Mouse (Mus musculus): ENCODE measurements at regions not wholly inside any gene's neighbourhood (a gene's known extent, or its start where the extent isn't known, plus 50 kb on each side); places are given as distances from the start of the nearest gene placed in this dataset.

- TF ChIP-seq POLR2A (IDR thresholded peaks at IDR 0.05; ENCODE audit: borderline replicate concordance, extremely low read depth, insufficient read depth, insufficient read length) = no peak
- DNase-seq (ENCODE audit: low spot score) (peak; percentile 52), ATAC-seq (ENCODE audit: low FRiP score, low read depth) (peak; percentile 63)
- H3K4me2 ChIP-seq (replicated peaks; ENCODE audit: low read depth, low read length, severe bottlenecking) = no peak overlapping the region
- no peaks in the 10 kb centered on the region for H3K27me3 ChIP-seq (ENCODE audit: control insufficient read depth, insufficient read depth, low read length)
- H3K9ac ChIP-seq (ENCODE audit: low read depth, low read length, severe bottlenecking) = no peak overlapping the region
- no peak overlapping the region for H3K4me3 ChIP-seq (replicated peaks; ENCODE audit: low read length)
- no peaks in the 10 kb centered on the region for H3K9me3 ChIP-seq (ENCODE audit: control insufficient read depth, low read length)
- no peaks in the 10 kb centered on the region for H3K36me3 ChIP-seq (ENCODE audit: control insufficient read depth, insufficient read depth, low read length)
- H3K27ac ChIP-seq (replicated peaks; ENCODE audit: low read depth, low read length) = no peak overlapping the region
- 47% methylated on average over 6 of the region's 6 CpGs for WGBS
- no peaks in the 10 kb centered on the region for H3K4me1 ChIP-seq (ENCODE audit: control insufficient read depth, insufficient read depth, low read length)
These were observed 242.3 kb upstream of the Api5 start for GRCm38 (mm10) chr2:94680096-94680765.

GRCm38 (mm10) chr2:94665850-94666249 lies 227.9 kb upstream of the Api5 start:
- Histone ChIP-seq H3K9ac (ENCODE audit: low read depth, low read length, severe bottlenecking) (no peak overlapping the region), H3K36me3 (ENCODE audit: control insufficient read depth, insufficient read depth, low read length) (no peaks in the 10 kb centered on the region), H3K4me2 (replicated peaks; ENCODE audit: low read depth, low read length, severe bottlenecking) (no peak overlapping the region), H3K9me3 (ENCODE audit: control insufficient read depth, low read length) (no peaks in the 10 kb centered on the region), H3K27me3 (ENCODE audit: control insufficient read depth, insufficient read depth, low read length) (no peaks in the 10 kb centered on the region), H3K4me3 (replicated peaks; ENCODE audit: low read length) (no peak overlapping the region), H3K27ac (replicated peaks; ENCODE audit: low read depth, low read length) (no peak overlapping the region), H3K4me1 (ENCODE audit: control insufficient read depth, insufficient read depth, low read length) (no peaks in the 10 kb centered on the region)
- 96% methylated on average over 2 of the region's 2 CpGs for WGBS
- ATAC-seq (ENCODE audit: low FRiP score, low read depth) = no peak
- no peak for TF ChIP-seq POLR2A (IDR thresholded peaks at IDR 0.05; ENCODE audit: borderline replicate concordance, extremely low read depth, insufficient read depth, insufficient read length)
- no peak for DNase-seq (ENCODE audit: low spot score)

- Histone ChIP-seq H3K9ac (ENCODE audit: low read depth, low read length, severe bottlenecking) (no peak overlapping the region), H3K9me3 (ENCODE audit: control insufficient read depth, low read length) (no peaks in the 10 kb centered on the region), H3K4me2 (replicated peaks; ENCODE audit: low read depth, low read length, severe bottlenecking) (no peak overlapping the region), H3K27me3 (ENCODE audit: control insufficient read depth, insufficient read depth, low read length) (no peaks in the 10 kb centered on the region), H3K36me3 (ENCODE audit: control insufficient read depth, insufficient read depth, low read length) (no peaks in the 10 kb centered on the region), H3K4me3 (replicated peaks; ENCODE audit: low read length) (no peak overlapping the region), H3K27ac (replicated peaks; ENCODE audit: low read depth, low read length) (no peak overlapping the region), H3K4me1 (ENCODE audit: control insufficient read depth, insufficient read depth, low read length) (no peaks in the 10 kb centered on the region)
- 75% methylated on average over 8 of the region's 8 CpGs for WGBS
- TF ChIP-seq POLR2A (IDR thresholded peaks at IDR 0.05; ENCODE audit: borderline replicate concordance, extremely low read depth, insufficient read depth, insufficient read length) = no peak
- DNase-seq (ENCODE audit: low spot score) (no peak), ATAC-seq (ENCODE audit: low FRiP score, low read depth) (no peak)
These were observed 220.5 kb upstream of the Api5 start for GRCm38 (mm10) chr2:94658426-94658825.

Measured in limb, embryonic 14.5 days (tissue).